Mouse (Mus musculus) heart, postnatal 0 days (tissue): ENCODE data around the gene Ccdc152. TPM values are rescaled to one million over a fixed set of nuclear protein-coding genes. Genes with fewer than 3 reads are reported as not detected.
"Not testable (repeated sequence)": the region's sequence is repeated elsewhere in the genome, so short reads cannot be mapped to it uniquely, and the experiment has no call there.

ENCODE experiments used
- ATAC-seq: fragments of 200-750 bp; cut with Nextera tagmentation; 2 replicates; pipeline ENCODE4 v1.8.0; 2017; ENCODE audit warnings: low read depth, moderate number of reproducible peaks, moderate library complexity; ENCODE audit not compliant: insufficient read depth
- DNase-seq: peaks from one replicate; pipeline ENCODE4 v3.0.0-alpha.2; 2016; ENCODE audit warnings: low spot score
- H3K27ac ChIP-seq: fragments of 300-500 bp; sonication (generic); 2 replicates; pipeline ENCODE4 v1.5.1; 2014; ENCODE audit warnings: low read depth, mild to moderate bottlenecking
- H3K27me3 ChIP-seq: fragments of 300-500 bp; sonication (generic); 2 replicates; pipeline ENCODE4 v1.6.1; 2014; ENCODE audit warnings: low read length, mixed read lengths; ENCODE audit not compliant: control insufficient read depth, insufficient read depth
- H3K36me3 ChIP-seq: fragments of 300-500 bp; sonication (generic); replicated peaks from 2 replicates; pipeline ENCODE4 v1.6.1; 2014; ENCODE audit warnings: low read length, mixed read lengths; ENCODE audit not compliant: control insufficient read depth, insufficient read depth
- H3K4me1 ChIP-seq: fragments of 300-500 bp; sonication (generic); 2 replicates; pipeline ENCODE4 v1.6.1; 2014; ENCODE audit warnings: antibody characterized with exemption; ENCODE audit not compliant: control insufficient read depth, insufficient read depth
- H3K4me2 ChIP-seq: fragments of 300-500 bp; sonication (generic); 2 replicates; pipeline ENCODE4 v1.6.1; 2014; ENCODE audit warnings: low read depth, mild to moderate bottlenecking, low read length, moderate library complexity
- H3K4me3 ChIP-seq: fragments of 300-500 bp; sonication (generic); 2 replicates; pipeline ENCODE4 v1.5.1; 2014; ENCODE audit warnings: low read depth, low read length
- H3K9ac ChIP-seq: fragments of 300-500 bp; sonication (generic); replicated peaks from 2 replicates; pipeline ENCODE4 v1.6.1; 2014; ENCODE audit warnings: low read depth, low read length, mixed read lengths
- H3K9me3 ChIP-seq: fragments of 300-500 bp; sonication (generic); replicated peaks from 2 replicates; pipeline ENCODE4 v1.6.1; 2016; ENCODE audit warnings: low read length; ENCODE audit not compliant: control insufficient read depth
- CTCF ChIP-seq: IDR thresholded peaks from 2 replicates; pipeline ENCODE4 v1.5.1; 2016; ENCODE audit warnings: antibody characterized with exemption, control low read depth, low read depth
- EP300 ChIP-seq: IDR thresholded peaks from 2 replicates; pipeline ENCODE4 v1.6.1; 2016; ENCODE audit warnings: antibody characterized with exemption, low read depth
- WGBS: fragments of 180-500 bp; shearing (Covaris S2); extraction: QIAGEN DNeasy Blood & Tissue Kit; methylation state at CpG from one replicate; pipeline ENCODE4 v1.1.7; 2014; 5-methylcytosine and 5-hydroxymethylcytosine counted together
- polyA plus RNA-seq: library from polyadenylated mRNA; unstranded; fragments of >200 nt; fragmentation: Nextera tagmentation; extraction: Ambion mirVana; gene quantifications from 2 replicates; pipeline ENCODE4 v1.2.1, GENCODE M21; 2015
- total RNA-seq: library from RNA; depleted of rRNA; stranded (reverse); fragments of >200 nt; gene quantifications from 2 replicates; pipeline ENCODE4 v1.2.3, GENCODE M21; 2014; ENCODE audit warnings: low replicate concordance

Ccdc152 gene
- total and polyA plus RNA-seq, 2 experiments from 2014 or later, result 0.87 TPM; not detected in 1

DNA sequence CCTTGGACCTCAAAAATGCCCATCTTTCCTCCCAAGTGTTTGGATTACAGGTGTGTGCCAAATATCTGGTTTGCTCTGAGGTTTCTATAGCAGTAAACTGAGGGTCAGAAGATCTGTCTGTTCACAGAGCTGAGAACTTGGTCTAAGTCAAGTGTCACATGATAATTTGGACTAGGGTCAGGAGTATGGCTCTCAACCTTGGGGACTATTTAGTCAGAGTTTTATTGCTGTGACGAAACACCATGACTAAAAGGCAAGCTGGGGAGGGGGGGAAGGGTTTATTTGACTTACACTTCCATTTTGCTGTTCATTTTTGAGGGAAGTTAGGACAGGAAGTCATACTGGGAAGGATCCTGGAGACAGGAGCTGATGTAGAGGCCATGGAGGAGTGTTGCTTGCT lies 44.3 kb downstream of the Ccdc152 start:
- TF ChIP-seq EP300, result no peak
- no peak for TF ChIP-seq CTCF
- Histone ChIP-seq H3K9ac (no peak overlapping the region), H3K36me3 (no peaks in the 10 kb centered on the region), H3K27ac (no peak overlapping the region), H3K27me3 (no peaks in the 10 kb centered on the region), H3K9me3 (0 out of 2 replicates have a peak, but pooled peaks cover 5% of the 10 kb centered on the region), H3K4me3 (no peak overlapping the region), H3K4me1 (no peaks in the 10 kb centered on the region), H3K4me2 (no peak overlapping the region)
- ATAC-seq (no peak), DNase-seq (no peak)
- WGBS, result 79% methylated on average over 1 of the region's 1 CpGs

DNA sequence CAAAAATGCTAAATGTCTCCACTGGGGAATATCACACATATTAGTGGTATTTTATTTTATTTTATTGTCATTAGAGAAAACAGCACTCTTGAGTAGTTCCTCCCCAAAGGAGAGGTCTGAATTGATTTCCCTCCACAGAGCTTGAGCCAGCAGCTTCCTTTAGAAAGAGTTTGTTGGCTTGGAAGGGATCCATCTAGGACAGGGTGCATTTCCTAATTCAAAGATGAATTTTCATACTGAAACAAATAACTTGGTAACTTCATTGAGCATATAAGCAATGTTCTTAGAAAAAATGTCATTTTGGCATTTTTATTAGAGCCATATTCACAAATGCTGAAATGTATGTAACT lies 51.6 kb downstream of the Ccdc152 start:
- 0 out of 2 replicates have a peak, but pooled peaks cover 5% of the 10 kb centered on the region for H3K9me3 ChIP-seq
- H3K27ac ChIP-seq, result peak overlapping the region; percentile 66
- H3K27me3 ChIP-seq, result no peaks in the 10 kb centered on the region

DNA sequence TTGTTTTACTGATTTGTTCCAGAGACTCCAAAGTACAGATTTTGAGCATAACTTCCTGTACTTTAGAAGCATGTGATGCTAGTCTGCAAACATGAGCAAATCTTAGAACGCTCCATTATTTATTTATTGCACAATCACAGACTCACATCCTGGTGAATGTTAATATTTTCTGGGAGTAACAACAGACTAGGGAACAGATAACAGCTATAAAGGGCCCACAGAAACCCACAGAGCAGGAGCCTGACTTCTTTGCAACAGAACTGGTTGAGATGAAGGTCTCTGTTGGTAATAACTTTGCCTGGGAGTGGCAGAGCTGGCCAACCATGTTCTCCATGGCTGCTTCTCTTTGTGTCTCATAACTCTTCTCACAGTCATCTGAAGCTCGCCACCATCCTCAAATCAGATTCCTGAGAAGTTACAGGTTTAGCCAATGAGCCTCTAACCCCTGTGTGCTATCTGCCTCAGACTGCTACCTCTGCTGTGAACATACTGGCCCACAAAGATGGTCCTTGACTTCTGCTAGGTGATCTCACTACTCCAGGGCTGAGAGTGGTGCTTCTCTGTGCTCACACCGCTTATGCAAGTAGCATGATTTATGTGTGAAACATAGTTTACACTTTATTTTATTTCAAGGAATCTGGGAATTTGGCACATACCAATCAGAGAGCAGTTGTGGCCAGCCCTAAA lies 52.2 kb downstream of the Ccdc152 start:
- Histone ChIP-seq H3K36me3 (no peaks in the 10 kb centered on the region), H3K4me1 (peaks cover 31% of the 10 kb centered on the region), H3K9ac (no peak overlapping the region), H3K4me2 (no peak overlapping the region), H3K27me3 (no peaks in the 10 kb centered on the region), H3K27ac (peak overlapping the region; percentile 66), H3K9me3 (0 out of 2 replicates have a peak, but pooled peaks cover 5% of the 10 kb centered on the region), H3K4me3 (no peak overlapping the region)
- 64% methylated on average over 3 of the region's 3 CpGs for WGBS
- peak; percentile 42; the same call in 1 of the 2 replicates for ATAC-seq
- TF ChIP-seq CTCF (no peak), EP300 (no peak)
- DNase-seq, result peak; percentile 34

More for the DNA sequence above, 51.6 kb downstream of the Ccdc152 start:
- H3K36me3 ChIP-seq, result no peaks in the 10 kb centered on the region
- H3K4me1 ChIP-seq, result peaks cover 31% of the 10 kb centered on the region
- no peak for DNase-seq
- no peak overlapping the region for H3K4me2 ChIP-seq
- no peak for ATAC-seq
- TF ChIP-seq EP300 (no peak), CTCF (no peak)
- H3K9ac ChIP-seq, result no peak overlapping the region
- no peak overlapping the region for H3K4me3 ChIP-seq

DNA sequence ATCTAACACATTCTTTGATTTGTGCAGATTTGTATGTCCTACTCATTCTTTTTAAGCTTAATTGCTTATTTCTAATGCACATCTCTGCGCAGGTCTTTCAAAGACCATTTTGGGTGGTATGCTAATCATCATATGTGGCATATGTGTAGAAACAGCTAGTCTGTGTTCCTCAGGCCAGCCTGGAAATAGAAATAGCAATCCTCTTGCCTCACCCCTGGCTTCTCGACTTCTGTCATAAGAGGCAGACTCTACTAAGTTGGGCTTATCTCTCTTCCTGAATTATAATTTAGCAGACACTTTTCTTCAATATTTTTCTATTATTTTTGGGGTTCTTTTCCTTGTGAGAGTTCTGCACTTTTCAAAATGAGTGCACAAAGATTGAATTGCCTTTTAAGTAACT lies 52.7 kb downstream of the Ccdc152 start:
- Histone ChIP-seq H3K4me3 (no peak overlapping the region), H3K27ac (peak overlapping the region; percentile 66), H3K27me3 (no peaks in the 10 kb centered on the region), H3K36me3 (no peaks in the 10 kb centered on the region), H3K4me1 (peaks cover 31% of the 10 kb centered on the region), H3K9ac (no peak overlapping the region), H3K4me2 (no peak overlapping the region), H3K9me3 (0 out of 2 replicates have a peak, but pooled peaks cover 5% of the 10 kb centered on the region)
- 34% methylated on average over 2 of the region's 2 CpGs for WGBS
- ATAC-seq (peak; percentile 63; the same call in 1 of the 2 replicates), DNase-seq (peak; percentile 40)
- TF ChIP-seq EP300 (no peak), CTCF (no peak)

DNA sequence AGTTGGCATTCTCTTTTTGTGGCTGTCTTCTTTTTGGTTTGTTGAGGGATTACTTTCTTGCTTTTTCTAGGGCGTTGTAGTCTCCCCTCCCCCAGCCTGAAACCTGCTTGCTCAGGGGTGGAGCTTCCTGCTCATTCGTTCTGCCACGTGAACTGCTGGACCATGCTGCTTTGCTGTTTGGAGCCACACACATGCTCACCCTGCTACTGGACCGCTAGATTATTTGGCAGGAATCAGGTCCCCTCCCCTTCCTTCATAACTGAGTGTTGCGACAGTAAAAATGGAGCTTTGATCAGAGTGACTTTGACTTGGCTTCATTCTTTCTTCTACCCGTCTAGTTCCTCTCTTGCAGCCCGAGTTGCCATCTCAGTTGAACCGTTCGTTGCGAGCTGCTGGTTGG lies 58.3 kb downstream of the Ccdc152 start:
- H3K27ac ChIP-seq, H3K4me2 ChIP-seq, H3K4me1 ChIP-seq, DNase-seq, H3K9ac ChIP-seq, H3K36me3 ChIP-seq, ATAC-seq, H3K27me3 ChIP-seq, H3K9me3 ChIP-seq, H3K4me3 ChIP-seq: not testable (repeated sequence)
- 90% methylated on average over 10 of the region's 10 CpGs for WGBS

DNA sequence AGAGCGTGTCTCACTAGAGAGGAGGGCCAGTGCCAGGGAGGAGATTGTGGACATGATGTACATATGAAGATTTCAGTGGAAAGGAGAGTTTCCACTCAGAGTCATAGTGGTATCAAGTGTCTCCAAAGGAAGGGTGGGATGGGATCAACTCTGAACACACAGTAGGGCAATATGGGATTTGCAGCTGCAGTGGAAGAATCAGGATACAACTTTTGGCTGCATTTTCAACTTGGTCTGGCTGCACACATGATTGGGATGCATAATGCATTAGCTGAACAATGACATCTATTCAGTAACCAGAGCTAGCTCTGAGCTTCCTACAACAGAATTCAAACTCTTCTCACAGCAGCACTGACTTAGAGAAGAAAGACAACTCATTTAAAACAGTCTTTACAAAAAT lies 65.4 kb downstream of the Ccdc152 start:
- Histone ChIP-seq H3K27ac (no peak overlapping the region), H3K9me3 (no peaks in the 10 kb centered on the region), H3K4me1 (no peaks in the 10 kb centered on the region), H3K27me3 (no peaks in the 10 kb centered on the region), H3K36me3 (no peaks in the 10 kb centered on the region), H3K4me2 (no peak overlapping the region), H3K9ac (no peak overlapping the region), H3K4me3 (no peak overlapping the region)
- ATAC-seq, result no peak
- no peak for TF ChIP-seq CTCF
- no peak for TF ChIP-seq EP300
- DNase-seq, result no peak
- WGBS, result 83% methylated on average over 1 of the region's 1 CpGs
